Comparison of ENCODE assay signal across 34 mouse cellular contexts in the genomic region with DNA sequence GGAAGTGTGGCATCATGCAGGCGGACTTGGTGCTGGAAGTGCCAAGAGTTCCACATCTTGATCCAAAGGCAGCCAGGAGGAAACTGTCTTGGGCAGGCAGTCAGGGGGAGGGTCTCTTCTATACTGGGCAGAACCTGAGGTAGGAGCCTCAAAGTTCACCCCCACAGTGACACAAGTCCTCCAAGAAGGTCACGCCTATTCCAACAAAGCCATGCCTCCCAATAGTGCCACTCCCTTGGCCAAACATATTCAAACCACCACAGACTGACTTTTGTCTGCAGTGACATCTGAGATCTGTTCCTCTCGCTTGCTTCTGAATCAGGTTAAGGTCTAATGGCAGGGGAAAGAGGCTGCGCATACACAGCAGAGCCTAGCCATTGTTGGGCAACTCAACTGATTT.
"Had no signal": no experiment of that assay in that cellular context is flagged by ENCODE, and none has a peak within 500 bp of the region (broad histone marks: within the 10 kb centered on the region; RNA-seq: fewer than 3 reads in every experiment).

No protein-coding gene starts in this region.

- H3K27ac ChIP-seq: heart, embryonic 10.5 days; heart, embryonic 13.5 days; heart, embryonic 15.5 days; hindbrain, embryonic 10.5 days; hindbrain, embryonic 12.5 days; hindbrain, embryonic 13.5 days; hindbrain, embryonic 14.5 days; hindbrain, embryonic 15.5 days; hindbrain, postnatal 0 days; intestine, embryonic 15.5 days; kidney, embryonic 15.5 days; kidney, postnatal 0 days; layer of hippocampus, adult 2 months; left cerebral cortex, adult 2 months had no signal

- H3K36me3 ChIP-seq: heart, embryonic 10.5 days; heart, embryonic 13.5 days; heart, embryonic 15.5 days; hindbrain, embryonic 10.5 days; hindbrain, embryonic 12.5 days; hindbrain, embryonic 13.5 days; hindbrain, embryonic 15.5 days; intestine, embryonic 15.5 days; kidney, embryonic 15.5 days had no signal

- H3K9ac ChIP-seq: heart, embryonic 13.5 days; heart, embryonic 15.5 days; hindbrain, embryonic 12.5 days; hindbrain, embryonic 13.5 days; hindbrain, embryonic 14.5 days; hindbrain, embryonic 15.5 days; intestine, embryonic 15.5 days; kidney, embryonic 15.5 days had no signal

- H3K9me3 ChIP-seq: heart, embryonic 10.5 days; heart, embryonic 13.5 days; heart, embryonic 15.5 days; hindbrain, embryonic 10.5 days; hindbrain, embryonic 12.5 days; hindbrain, embryonic 13.5 days; hindbrain, embryonic 15.5 days; intestine, embryonic 15.5 days; kidney, embryonic 15.5 days had no signal

- H3K4me2 ChIP-seq: heart, embryonic 11.5 days; heart, embryonic 13.5 days; heart, embryonic 15.5 days; hindbrain, embryonic 12.5 days; hindbrain, embryonic 13.5 days; hindbrain, embryonic 14.5 days; hindbrain, embryonic 15.5 days; intestine, embryonic 15.5 days; kidney, embryonic 15.5 days had no signal

- H3K4me3 ChIP-seq: heart, embryonic 10.5 days; heart, embryonic 13.5 days; heart, embryonic 15.5 days; hindbrain, embryonic 10.5 days; hindbrain, embryonic 12.5 days; hindbrain, embryonic 13.5 days; hindbrain, embryonic 15.5 days; intestine, embryonic 15.5 days; kidney, embryonic 15.5 days; layer of hippocampus, adult 2 months; left cerebral cortex, adult 2 months had no signal

- H3K27me3 ChIP-seq: heart, embryonic 13.5 days; heart, embryonic 15.5 days; hindbrain, embryonic 12.5 days; hindbrain, embryonic 13.5 days; hindbrain, embryonic 15.5 days; intestine, embryonic 15.5 days; kidney, embryonic 15.5 days had no signal

- DNase-seq: heart, postnatal 10 days; heart, postnatal 14 days; heart, postnatal 36 days; heart, postnatal 4 days; kidney, adult 11 months; kidney, adult 18-20 months; kidney, adult 2 months; kidney, adult 8-10 months; kidney, adult 9 months; kidney, postnatal 10 days; kidney, postnatal 14 days; kidney, postnatal 25 days; kidney, postnatal 36 days; layer of hippocampus, adult 9-11 months; layer of hippocampus, postnatal 36 days had no signal

- H3K4me1 ChIP-seq: heart, embryonic 10.5 days; heart, embryonic 13.5 days; heart, embryonic 15.5 days; hindbrain, embryonic 13.5 days; hindbrain, embryonic 15.5 days; intestine, embryonic 15.5 days; kidney, embryonic 15.5 days had no signal

- ATAC-seq: hindbrain, embryonic 16.5 days; hindbrain, postnatal 0 days; inflammation-experienced regulatory T-cells, adult 6 months; intestine, embryonic 15.5 days; intestine, embryonic 16.5 days; intestine, postnatal 0 days had no signal
